Mouse (Mus musculus) left cerebral cortex, postnatal 36 days (tissue): ENCODE data around the gene Mon2. TPM values are rescaled to one million over a fixed set of nuclear protein-coding genes. Genes with fewer than 3 reads are reported as not detected.

Source experiments
- microRNA-seq: library from miRNA; unstranded; fragments of <30 nt; microRNA quantifications from one replicate; pipeline ENCODE4 v1.2.0, GENCODE M21; 2022
- total RNA-seq, 2 experiments: library from RNA; stranded (reverse); gene quantifications; 2 replicates each; pipeline ENCODE4 v1.2.3; 2021

Gene Mon2
- total RNA-seq, 2 experiments from 2014 or later = 86.6 to 99.9 TPM

Small RNAs within 50 kb of the gene (microRNA-seq; reads per million reads assigned to microRNA genes)
- gene Mirlet7i = 58,481 reads per million, percentile 99 among the genes with 10 or more reads in this experiment

Other genes starting within 250 kb of the Mon2 start
- 100 to 1,000 TPM in 1 of 2 experiments, 10 to 100 TPM in 1; 92.3 to 112 TPM for gene Usp15, start 120.5 kb upstream of the Mon2 start, total RNA-seq
- gene Fam19a2, start 187.5 kb upstream of the Mon2 start, total RNA-seq = 10 to 100 TPM; 66.6 to 74.9 TPM